In genomic region chr16:90204868-90205267, GRCm38 (mm10) we compare ENCODE assay signal across 35 mouse cellular contexts.
"Had no signal": no experiment of that assay in that cellular context is flagged by ENCODE, and none has a peak within 500 bp of the region (broad histone marks: within the 10 kb centered on the region; RNA-seq: fewer than 3 reads in every experiment).

No protein-coding gene starts in this region.

- DNase-seq: heart, postnatal 10 days; heart, postnatal 14 days; heart, postnatal 36 days; heart, postnatal 4 days; kidney, adult 11 months; kidney, adult 18-20 months; kidney, adult 2 months; kidney, adult 8-10 months; kidney, adult 9 months; kidney, postnatal 10 days; kidney, postnatal 14 days; kidney, postnatal 25 days; kidney, postnatal 36 days; kidney, postnatal 4 days; layer of hippocampus, postnatal 36 days had no signal

- H3K4me1 ChIP-seq: hindbrain, embryonic 12.5 days; hindbrain, embryonic 13.5 days; hindbrain, embryonic 15.5 days had no signal

- H3K4me3 ChIP-seq: heart, embryonic 10.5 days; heart, embryonic 12.5 days; heart, embryonic 13.5 days; heart, embryonic 15.5 days; hindbrain, embryonic 10.5 days; hindbrain, embryonic 12.5 days; hindbrain, embryonic 13.5 days; hindbrain, embryonic 15.5 days; intestine, embryonic 15.5 days; kidney, embryonic 15.5 days; layer of hippocampus, adult 2 months; left cerebral cortex, adult 2 months had no signal

- H3K27ac ChIP-seq: heart, embryonic 10.5 days; heart, embryonic 13.5 days; heart, embryonic 15.5 days; hindbrain, embryonic 10.5 days; hindbrain, embryonic 12.5 days; hindbrain, embryonic 13.5 days; hindbrain, embryonic 14.5 days; hindbrain, embryonic 15.5 days; hindbrain, postnatal 0 days; intestine, embryonic 15.5 days; kidney, embryonic 15.5 days; kidney, postnatal 0 days; layer of hippocampus, adult 2 months; left cerebral cortex, adult 2 months had no signal

- H3K27me3 ChIP-seq: heart, embryonic 13.5 days; heart, embryonic 15.5 days; hindbrain, embryonic 12.5 days; hindbrain, embryonic 13.5 days; hindbrain, embryonic 15.5 days; intestine, embryonic 15.5 days had no signal

- ATAC-seq: hindbrain, embryonic 16.5 days; hindbrain, postnatal 0 days; inflammation-experienced regulatory T-cells, adult 6 months; intestine, embryonic 15.5 days; intestine, embryonic 16.5 days; intestine, postnatal 0 days had no signal

- H3K36me3 ChIP-seq: heart, embryonic 10.5 days; heart, embryonic 12.5 days; heart, embryonic 13.5 days; heart, embryonic 15.5 days; hindbrain, embryonic 10.5 days; hindbrain, embryonic 12.5 days; hindbrain, embryonic 13.5 days; hindbrain, embryonic 15.5 days; intestine, embryonic 15.5 days; kidney, embryonic 15.5 days had no signal

- H3K4me2 ChIP-seq: heart, embryonic 11.5 days; heart, embryonic 12.5 days; heart, embryonic 13.5 days; heart, embryonic 15.5 days; hindbrain, embryonic 12.5 days; hindbrain, embryonic 13.5 days; hindbrain, embryonic 14.5 days; hindbrain, embryonic 15.5 days; intestine, embryonic 15.5 days; kidney, embryonic 15.5 days had no signal

- H3K9me3 ChIP-seq: heart, embryonic 10.5 days; heart, embryonic 12.5 days; heart, embryonic 13.5 days; heart, embryonic 15.5 days; hindbrain, embryonic 10.5 days; hindbrain, embryonic 12.5 days; hindbrain, embryonic 13.5 days; hindbrain, embryonic 15.5 days; intestine, embryonic 15.5 days; kidney, embryonic 15.5 days had no signal

- H3K9ac ChIP-seq: heart, embryonic 12.5 days; heart, embryonic 13.5 days; heart, embryonic 15.5 days; hindbrain, embryonic 12.5 days; hindbrain, embryonic 13.5 days; hindbrain, embryonic 14.5 days; hindbrain, embryonic 15.5 days; intestine, embryonic 15.5 days; kidney, embryonic 15.5 days had no signal
